8 mouse cellular contexts compared by ENCODE assay signal in the genomic region with DNA sequence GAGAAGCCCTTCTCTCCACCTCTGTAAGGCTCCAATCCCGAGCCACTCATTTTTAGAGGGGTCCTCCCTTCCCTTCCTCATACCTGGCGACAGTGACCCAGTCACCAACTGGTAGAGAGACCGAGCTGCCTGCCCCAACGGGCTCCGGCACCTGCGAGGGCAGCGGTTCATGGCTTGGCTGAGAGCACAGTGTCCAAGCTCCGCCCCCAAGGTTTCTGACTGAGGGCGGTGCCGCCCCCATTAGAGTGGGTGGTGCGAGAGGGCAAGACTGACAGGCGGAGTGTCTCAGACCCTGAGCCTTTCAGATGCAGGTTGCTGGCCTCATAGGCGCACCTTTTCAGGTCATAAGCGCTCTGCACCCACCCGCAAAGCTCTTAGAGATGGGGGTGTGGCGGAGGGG. TPM values are rescaled to one million over a fixed set of nuclear protein-coding genes. Genes with fewer than 3 reads are reported as not detected.
A peak's percentile ranks its signal among the peaks of the same experiment; 100 is the strongest.
DNase-seq lines count a peak whose midpoint lies in the region; ATAC-seq and TF ChIP-seq lines count a peak whose summit lies in the region.

No protein-coding gene starts in this region.

- peak overlapping the region; percentile 63 for H3K4me2 ChIP-seq in heart, embryonic 12.5 days

- no peaks in the 10 kb centered on the region for H3K36me3 ChIP-seq in heart, embryonic 12.5 days
- H3K36me3 ChIP-seq in macrophage (ENCODE audit: inconsistent target): no peaks in the 10 kb centered on the region

- peaks cover 26% of the 10 kb centered on the region for H3K4me1 ChIP-seq in heart, embryonic 12.5 days (replicated peaks)

- H3K9me3 ChIP-seq in heart, embryonic 12.5 days (replicated peaks): no peaks in the 10 kb centered on the region

- H3K27ac ChIP-seq in layer of hippocampus, adult 2 months: peak overlapping the region; percentile 25; the same call in 1 of the 2 replicates
- H3K27ac ChIP-seq in heart, embryonic 12.5 days (ENCODE audit: poor library complexity, severe bottlenecking): no peak overlapping the region
- H3K27ac ChIP-seq in macrophage: no peak overlapping the region

- peak overlapping the region; percentile 66 for H3K4me3 ChIP-seq in layer of hippocampus, adult 2 months
- peak overlapping the region; percentile 20 for H3K4me3 ChIP-seq in heart, embryonic 12.5 days
- peak overlapping the region; percentile 26 for H3K4me3 ChIP-seq in macrophage (ENCODE audit: inconsistent target)

- no peak for TF ChIP-seq CTCF in layer of hippocampus, adult 2 months (conservative IDR thresholded peaks at IDR 0.05)

- no peaks in the 10 kb centered on the region for H3K79me2 ChIP-seq in macrophage (ENCODE audit: inconsistent target)

- peaks cover 23% of the 10 kb centered on the region for H3K27me3 ChIP-seq in heart, embryonic 12.5 days (replicated peaks)

- ATAC-seq in heart, embryonic 12.5 days (ENCODE audit: insufficient number of reproducible peaks, low FRiP score): peak; percentile 49; the same call in 1 of the 2 replicates

- no peak for DNase-seq in layer of hippocampus, adult 2 months (ENCODE audit: low spot score in 2 of 2)
- DNase-seq in layer of hippocampus, adult 18-20 months (ENCODE audit: low spot score in 2 of 2): no peak
- DNase-seq in c-Kit-positive CD71-positive TER-119-negative erythroid progenitor cells, embryonic 14.5 days (ENCODE audit: low read depth): peak; percentile 61
- peak; percentile 72 for DNase-seq in kidney, postnatal 10 days
- DNase-seq in spleen, postnatal 36 days (ENCODE audit: low spot score in 2 of 2): peak; percentile 68 to 71
- DNase-seq in frontal cortex, adult 2 months (ENCODE audit: extremely low spot score in 1 of 2, low spot score in 1 of 2): no peak

- 2% methylated on average over 16 of the region's 16 CpGs for WGBS in heart, embryonic 12.5 days
- under 1% methylated on average over 16 of the region's 16 CpGs for WGBS in macrophage (ENCODE audit: missing documents)

- no peak overlapping the region; the same call in 1 of the 2 replicates for H3K9ac ChIP-seq in heart, embryonic 12.5 days

RNA-seq across cellular contexts. Expression of a gene that starts 3.7 kb away (rescaled TPM):
- total RNA-seq in layer of hippocampus, adult 2 months (2021): 100 to 1,000 TPM; 212 to 222 TPM
- total RNA-seq in layer of hippocampus, adult 18-20 months (2021): 100 to 1,000 TPM; 208 to 213 TPM
- polyA plus RNA-seq in heart, embryonic 12.5 days (2016; fragmentation: Nextera tagmentation; extraction: Ambion mirVana): 0.36 and 0.56 TPM in 2 replicates
- total RNA-seq in macrophage (2018; cell fraction: chromatin; rRNA removed): 1 to 10 TPM in 10 of 26 experiments, under 1 TPM in 9, not detected in 7; 0.46 to 2.7 (median 1.1) TPM
- total RNA-seq in macrophage (2018; cell fraction: cytosol; rRNA removed): under 1 TPM in 1 of 26 experiments, not detected in 25; 0.39 TPM
- total RNA-seq in macrophage (2018; cell fraction: nucleus; rRNA removed): 1 to 10 TPM in 4 of 26 experiments, under 1 TPM in 17, not detected in 5; 0.23 to 3.8 (median 0.62) TPM
- not detected in 3 replicates for polyA plus RNA-seq in macrophage (2018)
- 141 and 182 TPM in 2 replicates for polyA plus RNA-seq in frontal cortex, adult 2 months (2012; rRNA removed)

RNA-seq across cellular contexts. Expression of a gene that starts 28.5 kb away (rescaled TPM):
- total RNA-seq in layer of hippocampus, adult 2 months (2021): 100 to 1,000 TPM; 166 to 170 TPM
- total RNA-seq in layer of hippocampus, adult 18-20 months (2021): 100 to 1,000 TPM; 153 to 160 TPM
- polyA plus RNA-seq in heart, embryonic 12.5 days (2016; fragmentation: Nextera tagmentation; extraction: Ambion mirVana): 51.7 and 52.8 TPM in 2 replicates
- total RNA-seq in macrophage (2018; cell fraction: chromatin; rRNA removed): 100 to 1,000 TPM; 370 to 603 (median 505) TPM
- total RNA-seq in macrophage (2018; cell fraction: cytosol; rRNA removed): 100 to 1,000 TPM in 9 of 26 experiments, 10 to 100 TPM in 17; 77.7 to 118 (median 92.2) TPM
- 100 to 1,000 TPM; 224 to 458 (median 312) TPM for total RNA-seq in macrophage (2018; cell fraction: nucleus; rRNA removed)
- polyA plus RNA-seq in macrophage (2018): 71.3 to 78.4 TPM (median 71.7 TPM) in 3 replicates
- polyA plus RNA-seq in frontal cortex, adult 2 months (2012; rRNA removed): 140 and 147 TPM in 2 replicates

Comparison
In these comparisons a context has a peak if more than half of its experiments do, and no peak if none do; other contexts are left out.
1. DNase-seq: peak in c-Kit-positive CD71-positive TER-119-negative erythroid progenitor cells, embryonic 14.5 days (single experiment), kidney, postnatal 10 days (single experiment) and spleen, postnatal 36 days (2 of 2); none in layer of hippocampus, adult 2 months (0 of 2), layer of hippocampus, adult 18-20 months (0 of 2) and frontal cortex, adult 2 months (0 of 2).
2. RNA of a gene that starts 3.7 kb away (polyA plus RNA-seq): 141 to 182 TPM in frontal cortex, adult 2 months; 0.36 to 0.56 TPM in heart, embryonic 12.5 days and not detected in macrophage; every median in the first group is over 10 times any median in the second.
3. Peak in every context shown above with its lines, with median percentiles within 50 percentile points of each other: H3K4me3 ChIP-seq.